Mouse (Mus musculus) midbrain, embryonic 14.5 days (tissue): ENCODE measurements around the gene Hyal2. TPM values are rescaled to one million over a fixed set of nuclear protein-coding genes. Genes with fewer than 3 reads are reported as not detected.

ENCODE experiments used
- ATAC-seq: fragments of 200-750 bp; cut with Nextera tagmentation; 2 replicates; pipeline ENCODE4 v1.8.0; 2017; ENCODE audit warnings: moderate number of reproducible peaks, moderate library complexity; ENCODE audit not compliant: low FRiP score, low TSS enrichment
- DNase-seq: peaks from one replicate; pipeline ENCODE4 v3.0.0-alpha.2; 2015
- H3K27ac ChIP-seq: fragments of 300-500 bp; sonication (generic); replicated peaks from 2 replicates; pipeline ENCODE4 v1.5.1; 2014; ENCODE audit warnings: mild to moderate bottlenecking, low read depth, low read length, moderate library complexity
- H3K27me3 ChIP-seq: fragments of 300-500 bp; sonication (generic); 2 replicates; pipeline ENCODE4 v1.6.1; 2014; ENCODE audit warnings: low read length, control low read depth, mixed read lengths; ENCODE audit not compliant: control insufficient read depth, insufficient read depth
- H3K36me3 ChIP-seq: fragments of 300-500 bp; sonication (generic); 2 replicates; pipeline ENCODE4 v1.6.1; 2014; ENCODE audit warnings: low read length, control low read depth; ENCODE audit not compliant: control insufficient read depth, insufficient read depth
- H3K4me1 ChIP-seq: fragments of 300-500 bp; sonication (generic); 2 replicates; pipeline ENCODE4 v1.6.1; 2014; ENCODE audit warnings: mild to moderate bottlenecking, antibody characterized with exemption, low read length, control low read depth; ENCODE audit not compliant: control insufficient read depth, insufficient read depth
- H3K4me2 ChIP-seq: fragments of 300-500 bp; sonication (generic); 2 replicates; pipeline ENCODE4 v1.6.1; 2014; ENCODE audit warnings: mild to moderate bottlenecking, low read length, moderate library complexity
- H3K4me3 ChIP-seq: fragments of 300-500 bp; sonication (generic); replicated peaks from 2 replicates; pipeline ENCODE4 v1.5.1; 2014; ENCODE audit warnings: low read depth, low read length
- H3K9ac ChIP-seq: fragments of 300-500 bp; sonication (generic); replicated peaks from 2 replicates; pipeline ENCODE4 v1.6.1; 2014; ENCODE audit warnings: mild to moderate bottlenecking, low read length, moderate library complexity
- H3K9me3 ChIP-seq: fragments of 300-500 bp; sonication (generic); 2 replicates; pipeline ENCODE4 v1.6.1; 2016; ENCODE audit warnings: low read length, control low read depth, mixed read lengths; ENCODE audit not compliant: control insufficient read depth
- WGBS: fragments of 180-500 bp; shearing (Covaris S2); extraction: QIAGEN DNeasy Blood & Tissue Kit; methylation state at CpG from one replicate; pipeline ENCODE4 v1.1.7; 2014; 5-methylcytosine and 5-hydroxymethylcytosine counted together
- polyA plus RNA-seq: library from polyadenylated mRNA; unstranded; fragments of >200 nt; fragmentation: Nextera tagmentation; extraction: Ambion mirVana; gene quantifications from 2 replicates; pipeline ENCODE4 v1.2.1, GENCODE M21; 2014

The Hyal2 gene
- polyA plus RNA-seq, 1 experiment from 2014 or later: 97.7 TPM

DNA sequence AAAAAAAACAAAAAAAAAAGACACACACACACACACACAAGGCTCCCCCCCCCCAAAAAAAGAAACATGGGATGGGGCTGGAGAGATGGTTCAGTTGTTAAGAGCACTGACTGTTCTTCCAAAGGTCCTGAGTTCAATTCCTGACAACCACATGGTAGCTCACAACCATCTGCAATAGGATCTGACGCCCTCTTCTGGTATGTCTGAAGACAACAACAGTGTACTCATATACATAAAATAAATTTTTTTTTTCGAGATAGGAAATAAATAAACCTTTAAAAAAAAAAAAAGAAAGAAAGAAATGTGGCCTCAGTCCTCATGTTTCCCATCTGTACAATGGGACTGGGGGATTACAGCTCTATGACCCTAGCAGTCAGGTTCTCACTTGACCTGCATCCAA is 49.7 kb downstream of the Hyal2 start:
- ATAC-seq (no peak), DNase-seq (no peak)
- Histone ChIP-seq H3K27ac (no peak overlapping the region), H3K27me3 (no peaks in the 10 kb centered on the region), H3K4me2 (no peak overlapping the region), H3K4me3 (no peak overlapping the region), H3K4me1 (peaks cover 5% of the 10 kb centered on the region), H3K36me3 (peaks cover 71% of the 10 kb centered on the region), H3K9me3 (no peaks in the 10 kb centered on the region), H3K9ac (no peak overlapping the region)
- WGBS: 84% methylated on average over 2 of the region's 2 CpGs

- H3K9me3 ChIP-seq: no peaks in the 10 kb centered on the region
- no peak overlapping the region for H3K4me2 ChIP-seq
- no peak for ATAC-seq
- no peak overlapping the region for H3K9ac ChIP-seq
- WGBS: 95% methylated on average over 6 of the region's 6 CpGs
- DNase-seq: no peak
- H3K4me1 ChIP-seq: peaks cover 1% of the 10 kb centered on the region
- H3K36me3 ChIP-seq: peaks cover 74% of the 10 kb centered on the region
- peak overlapping the region; percentile 45; the same call in 1 of the 2 replicates for H3K27ac ChIP-seq
- no peaks in the 10 kb centered on the region for H3K27me3 ChIP-seq
- no peak overlapping the region for H3K4me3 ChIP-seq
These were observed 50.4 kb downstream of the Hyal2 start for GRCm38 (mm10) chr9:107618098-107618497.

DNA sequence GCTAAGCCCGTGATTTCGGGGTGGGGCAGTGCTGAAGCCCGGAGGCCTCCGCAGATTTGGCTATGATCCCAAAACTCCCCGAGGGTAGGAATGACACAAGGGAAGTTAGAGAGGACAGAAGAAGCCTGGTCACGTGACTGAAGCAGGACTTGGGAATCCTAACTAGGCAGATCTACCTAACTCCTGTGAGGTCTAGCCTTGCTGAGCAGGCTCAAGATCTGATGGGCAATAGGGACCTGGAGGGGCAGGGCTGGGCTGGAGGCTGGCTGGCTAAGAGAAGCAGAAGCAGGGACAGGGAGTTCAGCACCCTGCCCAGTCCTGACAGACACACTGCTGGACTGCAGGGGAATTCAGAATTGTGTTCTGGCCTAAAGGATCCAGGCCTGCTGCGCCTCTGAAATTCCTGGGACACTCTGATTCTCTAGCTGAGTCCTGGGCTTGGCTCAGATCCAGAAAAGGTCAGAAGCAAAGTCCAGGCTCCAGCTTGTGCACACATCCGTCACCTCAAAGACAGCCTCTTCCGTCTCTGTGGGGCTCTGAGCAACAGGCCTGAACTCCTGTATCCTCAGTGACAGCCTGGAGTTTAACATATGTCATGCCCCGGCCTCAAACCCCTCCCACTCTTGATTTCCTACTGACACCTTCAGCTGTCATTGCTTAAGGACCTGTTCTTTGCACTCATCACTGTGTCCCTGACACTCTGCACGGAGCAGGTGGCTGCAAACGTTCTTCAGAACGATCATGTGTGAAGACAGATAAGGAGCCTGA is 51.2 kb downstream of the Hyal2 start:
- H3K4me1 ChIP-seq: no peaks in the 10 kb centered on the region
- H3K9me3 ChIP-seq: no peaks in the 10 kb centered on the region
- H3K36me3 ChIP-seq: peaks cover 71% of the 10 kb centered on the region
- no peak overlapping the region for H3K4me3 ChIP-seq
- no peak overlapping the region; the same call in 1 of the 2 replicates for H3K9ac ChIP-seq
- H3K4me2 ChIP-seq: no peak overlapping the region
- peak; percentile 21; the same call in 1 of the 2 replicates for ATAC-seq
- 57% methylated on average over 13 of the region's 13 CpGs for WGBS
- H3K27me3 ChIP-seq: no peaks in the 10 kb centered on the region
- DNase-seq: peak; percentile 73
- H3K27ac ChIP-seq: peak overlapping the region; percentile 42

DNA sequence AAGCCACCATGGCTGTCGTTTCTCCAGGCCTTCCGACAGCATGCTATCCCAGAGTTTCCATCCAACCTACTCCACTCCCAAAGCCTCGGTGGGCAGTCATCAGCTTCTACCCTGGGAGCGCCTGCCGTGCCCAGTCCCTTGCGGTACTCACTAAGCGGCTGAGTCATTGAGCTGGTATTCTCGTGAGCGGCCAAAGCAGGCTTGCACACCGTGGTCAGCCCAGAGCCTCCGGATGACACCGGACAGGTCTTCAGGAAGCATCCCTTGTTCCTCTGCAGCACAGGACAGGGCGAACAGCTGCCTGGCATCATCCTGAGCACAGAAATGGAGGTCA is 51.8 kb downstream of the Hyal2 start:
- DNase-seq (no peak), ATAC-seq (no peak)
- no peak overlapping the region for H3K4me2 ChIP-seq
- peaks cover 66% of the 10 kb centered on the region for H3K36me3 ChIP-seq
- 80% methylated on average over 13 of the region's 13 CpGs for WGBS
- H3K27ac ChIP-seq: peak overlapping the region; percentile 42
- no peaks in the 10 kb centered on the region for H3K9me3 ChIP-seq
- H3K9ac ChIP-seq: no peak overlapping the region; the same call in 1 of the 2 replicates
- H3K4me1 ChIP-seq: no peaks in the 10 kb centered on the region
- no peaks in the 10 kb centered on the region for H3K27me3 ChIP-seq
- no peak overlapping the region for H3K4me3 ChIP-seq

GRCm38 (mm10) chr9:107620954-107621353 is 53.2 kb downstream of the Hyal2 start:
- no peak overlapping the region for H3K27ac ChIP-seq
- H3K4me3 ChIP-seq: no peak overlapping the region
- H3K9me3 ChIP-seq: no peaks in the 10 kb centered on the region
- H3K36me3 ChIP-seq: peaks cover 59% of the 10 kb centered on the region
- H3K9ac ChIP-seq: no peak overlapping the region
- H3K4me1 ChIP-seq: peaks cover 7% of the 10 kb centered on the region
- DNase-seq: no peak
- no peak for ATAC-seq
- no peaks in the 10 kb centered on the region for H3K27me3 ChIP-seq
- H3K4me2 ChIP-seq: no peak overlapping the region

Other genes with a start within 250 kb of the Hyal2 start
- 20.9 and 21.7 TPM in 2 replicates for gene Hemk1, start 229.6 kb upstream of the Hyal2 start, polyA plus RNA-seq
- gene 6430571L13Rik, start 227.3 kb upstream of the Hyal2 start, polyA plus RNA-seq: 4.1 and 6.3 TPM in 2 replicates
- 7.9 and 10.6 TPM in 2 replicates for gene Cacna2d2, start 168.3 kb upstream of the Hyal2 start, polyA plus RNA-seq
- 50.9 and 51.7 TPM in 2 replicates for gene Tmem115, start 34.0 kb upstream of the Hyal2 start, polyA plus RNA-seq
- gene Cyb561d2, start 25.8 kb upstream of the Hyal2 start, polyA plus RNA-seq: 35.1 and 49.6 TPM in 2 replicates
- 69.4 and 75.7 TPM in 2 replicates for gene Nprl2, start 25.7 kb upstream of the Hyal2 start, polyA plus RNA-seq
- gene Zmynd10, start 20.6 kb upstream of the Hyal2 start, polyA plus RNA-seq: 2.2 and 2.5 TPM in 2 replicates
- gene Rassf1, start 16.4 kb upstream of the Hyal2 start, polyA plus RNA-seq: 35.5 and 40.4 TPM in 2 replicates
- 119 and 120 TPM in 2 replicates for gene Tusc2, start 4.7 kb upstream of the Hyal2 start, polyA plus RNA-seq
- gene Hyal1, start 9.0 kb downstream of the Hyal2 start, polyA plus RNA-seq: 3.4 and 4.9 TPM in 2 replicates
- 14.1 and 18.2 TPM in 2 replicates for gene Naa80, start 10.9 kb downstream of the Hyal2 start, polyA plus RNA-seq
- 0.89 and 1.4 TPM in 2 replicates for gene Hyal3, start 12.9 kb downstream of the Hyal2 start, polyA plus RNA-seq
- gene Ifrd2, start 19.7 kb downstream of the Hyal2 start, polyA plus RNA-seq: 14.5 and 15.7 TPM in 2 replicates
- gene Sema3b, start 41.3 kb downstream of the Hyal2 start, polyA plus RNA-seq: 1.5 and 3.2 TPM in 2 replicates
- gene Gnai2, start 67.4 kb downstream of the Hyal2 start, polyA plus RNA-seq: 284 and 326 TPM in 2 replicates
- 20.4 and 31.9 TPM in 2 replicates for gene Slc38a3, start 101.6 kb downstream of the Hyal2 start, polyA plus RNA-seq
- gene Gnat1, start 111.8 kb downstream of the Hyal2 start, polyA plus RNA-seq: 0.97 and 2.0 TPM in 2 replicates
- 34.0 and 37.0 TPM in 2 replicates for gene Sema3f, start 142.5 kb downstream of the Hyal2 start, polyA plus RNA-seq
- gene Rbm5, start 203.1 kb downstream of the Hyal2 start, polyA plus RNA-seq: 190 and 241 TPM in 2 replicates